Mouse (Mus musculus) heart, postnatal 25 days (tissue): Measurements from ENCODE around the gene Asphd1. TPM values are rescaled to one million over a fixed set of nuclear protein-coding genes. Genes with fewer than 3 reads are reported as not detected.

Source experiments
- DNase-seq: peaks from one replicate; pipeline ENCODE4 v3.0.0; 2022; ENCODE audit warnings: low spot score
- intact Hi-C: fragments of 180-260 bp; cut with DNase I; formaldehyde crosslinking; loops from one replicate; pipeline ENCODE4 v1.15.1; 2025
- total RNA-seq, 2 experiments: library from RNA; stranded (reverse); gene quantifications; 2 replicates each; pipeline ENCODE4 v1.2.3; 2021

Asphd1 gene
- not detected for total RNA-seq

DNA sequence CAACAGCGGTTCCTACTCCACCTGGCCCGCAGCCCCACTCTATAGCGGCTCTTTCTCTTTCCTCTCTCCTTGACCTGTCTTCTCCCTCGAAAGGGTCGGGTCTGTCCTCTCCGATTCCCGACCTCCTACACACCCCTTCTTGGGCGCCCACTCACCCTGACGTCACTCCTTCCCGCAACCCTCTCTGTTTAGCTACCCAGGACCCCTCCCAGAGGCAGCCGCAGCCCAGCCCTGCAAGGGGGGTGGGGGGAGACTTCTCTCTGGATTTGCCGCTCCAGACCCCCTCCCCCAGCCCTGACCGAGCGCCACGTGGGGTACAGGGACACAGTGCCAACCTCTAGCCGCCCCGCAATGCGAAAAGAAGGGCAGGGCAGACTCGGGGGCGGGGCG, at the start of gene Asphd1:
TSS of gene Asphd1 (minus strand) at position 180 of the 390 bp plus-strand sequence.
- DNase-seq, result no peak
- intact Hi-C loops, result loop anchor here (2.0 to 5.0 kb wide), 2 partner anchors 122 to 155 kb away; no protein-coding TSS in a partner anchor

DNA sequence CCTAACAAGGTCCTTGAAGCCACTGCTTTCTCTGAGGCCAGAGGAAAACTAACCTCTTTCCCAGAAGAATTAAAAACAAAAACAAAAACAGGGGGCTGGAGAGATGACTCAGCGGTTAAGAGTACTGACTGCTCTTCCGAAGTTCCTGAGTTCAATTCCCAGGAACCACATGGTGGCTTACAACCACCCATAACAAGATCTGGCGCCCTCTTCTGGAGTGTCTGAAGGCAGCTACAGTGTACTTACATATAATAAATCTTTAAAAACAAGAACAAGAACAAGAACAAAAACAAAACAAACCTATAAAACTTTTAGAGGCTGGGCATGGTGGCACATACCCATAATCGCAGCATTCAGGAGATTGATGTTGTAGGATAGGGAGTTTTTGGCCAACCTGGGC, 47.1 kb upstream of the Asphd1 start:
- intact Hi-C loops, result no loop called here
- no peak for DNase-seq

DNA sequence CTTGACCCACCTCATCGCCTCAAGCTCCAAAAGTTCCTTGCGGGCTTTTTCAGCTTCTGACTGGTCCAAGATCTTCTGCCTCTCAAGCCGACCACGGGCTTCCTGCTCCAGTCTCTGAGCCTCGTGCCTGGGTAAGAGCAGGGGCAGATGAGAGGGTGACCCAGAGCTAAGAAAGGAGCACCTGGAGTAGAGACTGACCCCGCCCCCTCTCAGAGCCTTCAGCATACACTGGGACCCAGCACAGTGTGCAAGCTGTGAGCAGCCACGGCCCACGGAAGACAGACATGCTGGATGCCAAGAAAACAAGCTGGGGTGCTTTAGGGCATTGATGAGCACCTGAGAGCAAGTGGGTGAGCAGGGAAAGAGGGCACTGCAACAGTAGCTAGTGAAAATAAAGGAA, 39.4 kb upstream of the Asphd1 start:
- intact Hi-C loops, result loop anchor here (5.0 kb wide), 1 partner anchor 113 kb away; no protein-coding TSS in a partner anchor
- no peak for DNase-seq

- intact Hi-C loops, result loop anchor here (5.0 kb wide), 1 partner anchor 116 kb away; no protein-coding TSS in a partner anchor
- DNase-seq, result no peak
Measured at GRCm38 (mm10) chr7:126986319-126986718, 36.9 kb upstream of the Asphd1 start.

DNA sequence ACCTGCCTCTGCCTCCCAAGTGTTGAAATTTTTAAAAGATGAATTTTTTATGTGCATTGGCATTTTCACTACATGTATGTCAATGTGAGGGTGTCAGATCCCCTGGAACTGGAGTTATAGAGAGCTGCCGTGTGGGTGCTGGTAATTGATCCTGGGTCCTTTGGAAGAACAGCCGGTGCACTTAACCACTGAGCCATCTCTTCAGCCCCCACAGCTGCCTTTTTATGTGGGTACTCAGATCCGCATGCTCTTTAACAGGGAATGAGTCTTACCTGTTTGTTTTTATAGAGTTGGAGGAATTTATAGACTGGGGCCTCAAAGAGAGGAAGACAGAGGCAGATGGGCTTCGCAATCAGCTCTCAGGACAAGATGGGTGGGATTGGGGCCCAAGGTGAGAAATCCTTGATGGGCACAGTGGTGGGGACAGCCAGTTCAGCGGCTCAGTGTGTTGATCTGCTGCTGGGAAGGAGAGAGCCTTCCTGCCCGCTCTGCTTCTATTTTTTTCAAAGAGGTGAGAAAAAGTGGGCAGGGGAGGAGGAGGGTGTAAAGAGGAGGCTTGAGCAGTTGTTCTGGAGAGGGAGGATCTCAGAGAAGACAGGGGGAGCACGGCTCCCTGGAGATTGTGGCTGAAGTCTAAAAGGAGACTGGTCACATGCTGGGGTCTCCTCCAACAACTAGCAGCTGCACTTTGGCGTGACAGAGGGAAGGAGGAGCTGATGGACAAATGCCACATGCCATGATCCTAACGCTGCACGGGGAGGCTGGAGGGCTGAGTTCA, 35.5 kb upstream of the Asphd1 start:
- intact Hi-C loops, result loop anchor here (1.0 to 5.0 kb wide), 2 partner anchors 20 to 117 kb away; no protein-coding TSS in a partner anchor
- DNase-seq, result no peak

- no peak for DNase-seq
- intact Hi-C loops, result no loop called here
Measured at GRCm38 (mm10) chr7:126983113-126983512, 33.7 kb upstream of the Asphd1 start.

GRCm38 (mm10) chr7:126982054-126982453, 32.7 kb upstream of the Asphd1 start:
- no peak for DNase-seq
- intact Hi-C loops, result no loop called here

GRCm38 (mm10) chr7:126981601-126982000, 32.2 kb upstream of the Asphd1 start:
- no peak for DNase-seq
- intact Hi-C loops, result no loop called here

DNA sequence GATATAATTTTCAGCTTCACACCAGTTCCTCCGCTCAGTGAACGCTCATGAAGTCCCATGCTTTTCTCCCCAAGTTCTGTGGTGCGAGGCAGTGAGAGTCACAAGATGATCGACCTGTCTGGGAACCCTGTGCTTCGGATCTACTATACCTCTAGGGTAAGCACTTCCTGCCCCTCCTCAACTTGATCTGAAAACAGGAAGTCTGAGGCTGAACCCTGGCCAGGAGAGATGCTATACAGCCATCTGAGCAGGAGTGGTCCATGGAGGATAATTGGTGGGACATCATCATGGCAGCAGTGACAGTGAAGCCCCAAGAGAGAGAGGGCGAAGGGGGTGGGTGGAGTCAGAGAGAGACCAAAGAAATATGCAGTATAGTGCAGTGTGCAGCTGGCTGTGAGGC, 29.5 kb upstream of the Asphd1 start:
- intact Hi-C loops, result no loop called here
- no peak for DNase-seq

GRCm38 (mm10) chr7:126976878-126977459, 27.6 kb upstream of the Asphd1 start:
- intact Hi-C loops, result loop anchor here (2.0 kb wide), 1 partner anchor 38 kb away; the partner anchor contains the start of gene Mvp
- DNase-seq, result no peak

DNA sequence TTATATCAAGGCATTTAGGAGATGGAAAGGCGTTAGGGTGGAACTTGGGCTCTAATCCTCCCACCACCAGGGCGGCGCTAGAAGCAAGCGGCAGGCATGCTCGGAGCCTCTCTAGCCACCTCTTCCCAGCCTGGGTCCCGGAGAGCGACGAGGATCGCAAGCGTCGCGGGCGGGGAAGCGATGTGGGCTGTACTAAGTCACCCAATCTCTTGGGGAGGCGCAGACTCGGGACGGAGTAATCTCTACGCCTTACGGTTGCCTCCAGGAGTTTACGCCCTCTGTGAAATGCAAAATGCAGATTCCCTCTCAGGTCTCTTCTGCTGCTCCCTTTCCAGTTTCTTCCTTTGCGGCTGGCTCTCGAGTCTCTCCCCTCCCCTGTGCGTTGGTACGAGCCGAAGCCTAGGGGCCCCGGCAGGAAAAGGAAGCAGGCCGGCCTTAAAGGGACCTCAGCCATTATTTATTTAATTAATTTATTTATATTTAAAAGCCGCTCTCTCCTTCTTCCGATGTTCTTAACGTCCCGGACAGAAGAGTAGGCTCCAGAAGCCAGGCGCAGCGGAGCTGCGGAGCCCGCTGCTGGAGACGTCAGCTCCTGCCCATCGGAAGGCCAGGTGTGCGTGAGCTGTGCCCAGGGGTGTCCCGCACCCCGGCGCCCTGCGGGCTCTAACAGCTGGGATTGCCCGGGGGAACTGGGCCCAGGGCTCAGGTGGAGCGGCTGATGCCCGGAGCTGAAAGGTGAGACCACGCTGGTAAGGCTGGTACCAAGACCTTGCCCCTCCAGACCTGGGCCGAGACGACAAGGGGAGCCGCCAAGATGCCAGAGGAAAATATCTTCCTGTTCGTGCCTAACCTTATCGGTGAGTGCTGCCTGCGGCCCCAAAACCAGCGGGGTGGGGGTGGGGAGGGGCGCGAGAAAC, 26.8 kb upstream of the Asphd1 start, which contains the start of gene Cdiptos:
TSS of gene Cdiptos (minus strand) at position 149 of the 917 bp plus-strand sequence.
- intact Hi-C loops, result loop anchor here (2.0 kb wide), 1 partner anchor 39 kb away; the partner anchor contains the start of gene Mvp
- peak; percentile 88 for DNase-seq

- no peak for DNase-seq
- intact Hi-C loops, result no loop called here
Measured at GRCm38 (mm10) chr7:126975893-126975949, 26.3 kb upstream of the Asphd1 start, which contains the start of gene Cdipt. Gene Cdipt (plus strand): TSS chr7:126975914.

GRCm38 (mm10) chr7:126975493-126975892, 26.1 kb upstream of the Asphd1 start:
- peak; percentile 28 for DNase-seq
- intact Hi-C loops, result no loop called here

DNA sequence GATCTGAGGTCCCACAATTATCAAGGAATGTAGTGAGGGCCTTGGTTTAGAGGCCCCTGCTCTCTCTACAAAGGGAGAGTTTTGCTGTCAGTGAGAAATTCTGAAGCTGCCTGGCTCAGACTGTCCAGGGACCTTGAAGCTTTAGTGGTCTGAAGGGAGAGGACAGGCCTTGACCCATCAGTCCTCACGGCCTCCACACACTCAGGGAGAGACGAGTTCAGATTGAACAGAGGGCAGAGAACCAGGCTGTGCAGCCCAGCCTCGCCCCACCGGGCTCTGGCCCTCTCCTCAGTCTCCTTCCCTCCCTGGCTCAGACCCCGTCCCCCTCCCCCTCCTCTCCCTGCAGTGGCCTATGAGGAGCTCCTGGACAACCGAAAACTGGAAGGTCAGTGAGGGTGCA, 18.0 kb upstream of the Asphd1 start:
- DNase-seq, result no peak
- intact Hi-C loops, result no loop called here

DNA sequence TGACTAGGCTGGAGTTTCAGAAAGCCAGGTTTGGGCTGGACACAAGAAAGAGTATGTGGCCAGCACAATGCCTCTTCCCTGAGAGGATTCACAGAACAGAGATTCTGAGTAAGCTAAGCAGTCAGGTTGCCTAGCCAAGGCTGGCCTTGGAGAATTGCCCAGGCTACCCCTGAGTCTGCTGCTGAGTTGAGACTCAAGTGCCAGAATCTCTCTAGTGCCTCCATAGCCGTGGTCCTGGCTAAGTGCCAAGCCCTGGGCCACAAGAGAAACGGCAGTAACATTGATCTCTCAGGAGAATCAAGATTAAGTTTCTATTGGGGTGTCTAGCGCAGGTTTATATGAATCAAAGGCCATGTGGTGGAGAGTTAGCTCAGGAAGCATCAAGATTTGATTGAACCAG, 16.2 kb upstream of the Asphd1 start:
- intact Hi-C loops, result no loop called here
- no peak for DNase-seq

DNA sequence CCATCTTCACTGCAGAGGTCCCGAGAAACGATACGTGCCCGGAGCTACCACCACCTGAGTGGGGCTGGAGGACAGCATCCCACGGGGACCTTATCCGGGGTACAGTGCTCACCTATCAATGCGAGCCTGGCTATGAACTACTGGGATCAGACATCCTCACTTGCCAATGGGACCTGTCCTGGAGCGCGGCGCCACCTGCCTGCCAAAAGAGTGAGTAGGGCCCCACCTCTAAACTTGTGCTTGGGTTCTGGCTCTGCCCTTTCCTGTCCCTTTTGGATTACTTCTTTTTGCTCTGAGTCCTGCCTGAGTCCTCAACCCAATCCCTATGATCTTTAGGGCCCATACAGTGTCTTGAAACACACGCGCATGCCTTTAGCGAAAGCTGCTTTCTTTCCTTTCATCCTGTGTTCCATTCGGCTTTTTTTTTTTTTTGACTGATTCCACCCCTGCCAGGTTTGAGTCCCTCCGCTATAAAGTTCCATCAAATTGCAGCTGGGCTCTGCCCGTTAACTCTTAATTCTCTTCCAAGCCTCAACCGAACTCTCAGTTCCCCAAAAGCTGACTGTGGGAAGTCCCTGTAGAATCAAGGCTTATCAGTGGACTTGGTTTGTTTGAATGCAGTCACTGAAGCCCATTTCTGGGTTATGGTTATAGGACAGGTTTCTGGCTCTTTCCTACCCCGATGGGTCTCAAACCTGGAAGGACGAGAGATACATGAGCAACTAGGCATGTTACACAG, 14.3 kb upstream of the Asphd1 start:
- intact Hi-C loops, result loop anchor here (5.0 kb wide), 1 partner anchor 131 kb away; the partner anchor contains the start of gene 4930451I11Rik
- DNase-seq, result no peak

DNA sequence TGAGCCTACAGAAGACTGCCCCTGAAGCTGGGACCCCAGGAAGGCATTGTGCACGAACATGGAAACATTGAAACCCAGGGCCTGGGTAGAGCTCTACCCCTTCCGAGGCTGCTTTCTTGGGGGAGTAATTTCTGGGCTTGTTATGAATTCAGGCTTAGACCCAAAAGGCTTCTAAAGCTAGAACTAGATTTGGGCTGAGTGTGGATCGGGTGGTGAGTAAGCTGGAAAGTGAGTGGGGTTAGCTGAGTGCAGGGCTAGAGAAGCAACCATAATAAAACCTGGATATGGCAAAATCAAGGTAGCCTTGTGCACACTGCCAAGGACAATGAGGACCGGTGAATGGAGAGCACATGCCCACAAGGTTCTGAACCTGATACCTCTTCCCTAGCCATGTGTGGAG, 12.6 kb upstream of the Asphd1 start:
- DNase-seq, result no peak
- intact Hi-C loops, result loop anchor here (5.0 kb wide), 1 partner anchor 130 kb away; the partner anchor contains the start of gene 4930451I11Rik

- intact Hi-C loops, result loop anchor here (5.0 kb wide), 1 partner anchor 129 kb away; the partner anchor contains the start of gene 4930451I11Rik
- DNase-seq, result no peak
Measured at GRCm38 (mm10) chr7:126961095-126961494, 11.7 kb upstream of the Asphd1 start.

GRCm38 (mm10) chr7:126959780-126960179, 10.4 kb upstream of the Asphd1 start:
- DNase-seq, result no peak
- intact Hi-C loops, result loop anchor here (5.0 kb wide), 1 partner anchor 127 kb away; the partner anchor contains the start of gene 4930451I11Rik

GRCm38 (mm10) chr7:126955125-126955524, 5.7 kb upstream of the Asphd1 start:
- DNase-seq, result no peak
- intact Hi-C loops, result no loop called here
